Mouse (Mus musculus) olfactory bulb, adult 2 months (tissue): ENCODE data around the gene Fgfr2. TPM values are rescaled to one million over a fixed set of nuclear protein-coding genes. Genes with fewer than 3 reads are reported as not detected.

Experiments used
- H3K27ac ChIP-seq: fragments of 200-500 bp; 2 replicates; pipeline ENCODE4 v1.5.1; 2012; ENCODE audit warnings: low read depth, low read length; ENCODE audit not compliant: insufficient read depth
- H3K4me1 ChIP-seq: fragments of 200-500 bp; 2 replicates; pipeline ENCODE4 v1.6.1; 2012; ENCODE audit warnings: low read length; ENCODE audit not compliant: control insufficient read depth, insufficient read depth
- H3K4me3 ChIP-seq: fragments of 200-500 bp; 2 replicates; pipeline ENCODE4 v1.5.1; 2012; ENCODE audit warnings: mild to moderate bottlenecking, low read depth, low read length, moderate library complexity; ENCODE audit not compliant: insufficient read depth
- CTCF ChIP-seq: fragments of 200-500 bp; IDR thresholded peaks from 2 replicates; pipeline ENCODE4 v1.5.1; 2012; ENCODE audit warnings: low read depth, mild to moderate bottlenecking, low read length, moderate library complexity; ENCODE audit not compliant: insufficient read depth
- POLR2A ChIP-seq: fragments of 200-500 bp; IDR thresholded peaks from 2 replicates; pipeline ENCODE4 v1.6.1; 2012; ENCODE audit warnings: mild to moderate bottlenecking, low read depth, low read length, moderate library complexity; ENCODE audit not compliant: insufficient read depth
- WGBS: fragments of 180-500 bp; shearing (Covaris S2); methylation state at CpG from one replicate; pipeline ENCODE4 v1.1.7; 2018; 5-methylcytosine and 5-hydroxymethylcytosine counted together
- polyA plus RNA-seq: library from polyadenylated mRNA; stranded (reverse); fragments of >200 nt; gene quantifications from 2 replicates; pipeline ENCODE4 v1.2.4, GENCODE M21; 2012; ENCODE audit warnings: low replicate concordance; ENCODE audit not compliant: missing spikeins, insufficient read depth, insufficient read length

Fgfr2 gene
- polyA plus RNA-seq, 1 experiment, result not detected

- whole genome bisulfite sequencing, result 64% methylated on average over 9 of the region's 9 CpGs
- no peak for TF ChIP-seq CTCF
- TF ChIP-seq POLR2A, result no peak
- no peaks in the 10 kb centered on the region for H3K4me1 ChIP-seq
- no peak within 1 kb of the TSS for H3K27ac ChIP-seq
- no peak within 1 kb of the TSS for H3K4me3 ChIP-seq
These were observed 1949.0 kb downstream of the Fgfr2 start, which contains the start of gene 5430419D17Rik for GRCm38 (mm10) chr7:131174121-131174520. Gene 5430419D17Rik (plus strand): TSS chr7:131174402.

- no peak for TF ChIP-seq POLR2A
- no peak for TF ChIP-seq CTCF
- WGBS, result 46% methylated on average over 2 of the region's 2 CpGs
These were observed 1954.1 kb downstream of the Fgfr2 start for GRCm38 (mm10) chr7:131169099-131169498.

GRCm38 (mm10) chr7:131167771-131168170 is 1955.4 kb downstream of the Fgfr2 start:
- no peak overlapping the region for H3K27ac ChIP-seq
- TF ChIP-seq POLR2A, result no peak
- TF ChIP-seq CTCF, result no peak
- no peaks in the 10 kb centered on the region for H3K4me1 ChIP-seq
- 83% methylated on average over 3 of the region's 3 CpGs for WGBS
- H3K4me3 ChIP-seq, result no peak overlapping the region

More at GRCm38 (mm10) chr7:131169099-131169498, 1954.1 kb downstream of the Fgfr2 start:
- H3K27ac ChIP-seq, result no peak overlapping the region
- no peaks in the 10 kb centered on the region for H3K4me1 ChIP-seq
- no peak overlapping the region for H3K4me3 ChIP-seq

GRCm38 (mm10) chr7:131162251-131162650 is 1960.9 kb downstream of the Fgfr2 start:
- 83% methylated on average over 7 of the region's 7 CpGs for WGBS
- Histone ChIP-seq H3K4me1 (no peaks in the 10 kb centered on the region), H3K27ac (no peak overlapping the region), H3K4me3 (no peak overlapping the region)
- TF ChIP-seq POLR2A, result no peak
- no peak for TF ChIP-seq CTCF

GRCm38 (mm10) chr7:131153044-131153443 is 1970.1 kb downstream of the Fgfr2 start:
- Histone ChIP-seq H3K27ac (no peak overlapping the region), H3K4me3 (no peak overlapping the region), H3K4me1 (no peaks in the 10 kb centered on the region)
- TF ChIP-seq CTCF (no peak), POLR2A (no peak)
- WGBS, result 89% methylated on average over 5 of the region's 5 CpGs

GRCm38 (mm10) chr7:131150179-131150578 is 1973.0 kb downstream of the Fgfr2 start:
- Histone ChIP-seq H3K27ac (no peak overlapping the region), H3K4me1 (no peaks in the 10 kb centered on the region), H3K4me3 (no peak overlapping the region)
- TF ChIP-seq POLR2A (no peak), CTCF (no peak)
- 65% methylated on average over 3 of the region's 3 CpGs for WGBS

- Histone ChIP-seq H3K4me3 (no peak within 1 kb of the TSS), H3K4me1 (no peaks in the 10 kb centered on the region), H3K27ac (no peak within 1 kb of the TSS)
- 91% methylated on average over 2 of the region's 2 CpGs for WGBS
- TF ChIP-seq POLR2A (no peak), CTCF (no peak)
These were observed 1976.9 kb downstream of the Fgfr2 start, which contains the start of gene 4933402N03Rik for GRCm38 (mm10) chr7:131146214-131146613. Gene 4933402N03Rik (minus strand): TSS chr7:131146314.

GRCm38 (mm10) chr7:131133181-131133580 is 1990.0 kb downstream of the Fgfr2 start:
- WGBS, result 63% methylated on average over 3 of the region's 3 CpGs
- no peak for TF ChIP-seq POLR2A
- TF ChIP-seq CTCF, result no peak
- H3K4me3 ChIP-seq, result no peak overlapping the region

GRCm38 (mm10) chr7:131130021-131130420 is 1993.1 kb downstream of the Fgfr2 start:
- WGBS, result 75% methylated on average over 12 of the region's 12 CpGs
- no peak overlapping the region for H3K27ac ChIP-seq
- no peak overlapping the region for H3K4me3 ChIP-seq
- no peaks in the 10 kb centered on the region for H3K4me1 ChIP-seq
- TF ChIP-seq CTCF (no peak), POLR2A (no peak)

More at GRCm38 (mm10) chr7:131133181-131133580, 1990.0 kb downstream of the Fgfr2 start:
- Histone ChIP-seq H3K4me1 (no peaks in the 10 kb centered on the region), H3K27ac (no peak overlapping the region)
